Mouse (Mus musculus): ENCODE measurements around the gene Dgke. TPM values are rescaled to one million over a fixed set of nuclear protein-coding genes. Genes with fewer than 3 reads are reported as not detected.

Gene Dgke
- 11.4 TPM for polyA plus RNA-seq (2017; shearing (Covaris generic))

GRCm38 (mm10) chr11:89066750-89067149 is at the start of gene Dgke:
Dgke (minus strand) TSS chr11:89066850.

GRCm38 (mm10) chr11:89073541-89073940 is 6.9 kb upstream of the Dgke start, which contains the start of gene Gm525:
Gm525 (plus strand) TSS chr11:89073841.

GRCm38 (mm10) chr11:88998974-88999722 is 67.5 kb downstream of the Dgke start, which contains the start of gene Trim25:
Trim25 (plus strand) TSS chr11:88999376.

Other genes with a start within 250 kb of the Dgke start
- gene Akap1, start 202.3 kb downstream of the Dgke start, polyA plus RNA-seq (2017; shearing (Covaris generic)) = 1.2 TPM
- gene Scpep1, start 111.4 kb downstream of the Dgke start, polyA plus RNA-seq (2017; shearing (Covaris generic)) = 35.6 TPM
- gene Elobl, start 99.9 kb downstream of the Dgke start, polyA plus RNA-seq (2017; shearing (Covaris generic)) = not detected
- gene Coil, start 96.6 kb downstream of the Dgke start, polyA plus RNA-seq (2017; shearing (Covaris generic)) = 6.5 TPM
- 26.0 TPM for gene Trim25, start 67.5 kb downstream of the Dgke start, polyA plus RNA-seq (2017; shearing (Covaris generic))
- gene Gm525, start 7.0 kb upstream of the Dgke start, polyA plus RNA-seq (2017; shearing (Covaris generic)) = not detected
- gene Nog, start 235.5 kb upstream of the Dgke start, polyA plus RNA-seq (2017; shearing (Covaris generic)) = not detected

All from effector memory CD4-positive, alpha-beta T cell, adult 7 months (primary cell).